Mouse (Mus musculus) liver, postnatal 0 days (tissue): Measurements from ENCODE around the gene Sqstm1.

Experiments used
- CTCF ChIP-seq: sonication (generic); IDR thresholded peaks from 2 replicates; pipeline ENCODE4 v1.5.1; 2016; ENCODE audit warnings: antibody characterized with exemption, low read depth
- EP300 ChIP-seq: IDR thresholded peaks from 2 replicates; pipeline ENCODE4 v1.6.1; 2016; ENCODE audit warnings: antibody characterized with exemption, low read depth, mild to moderate bottlenecking

DNA sequence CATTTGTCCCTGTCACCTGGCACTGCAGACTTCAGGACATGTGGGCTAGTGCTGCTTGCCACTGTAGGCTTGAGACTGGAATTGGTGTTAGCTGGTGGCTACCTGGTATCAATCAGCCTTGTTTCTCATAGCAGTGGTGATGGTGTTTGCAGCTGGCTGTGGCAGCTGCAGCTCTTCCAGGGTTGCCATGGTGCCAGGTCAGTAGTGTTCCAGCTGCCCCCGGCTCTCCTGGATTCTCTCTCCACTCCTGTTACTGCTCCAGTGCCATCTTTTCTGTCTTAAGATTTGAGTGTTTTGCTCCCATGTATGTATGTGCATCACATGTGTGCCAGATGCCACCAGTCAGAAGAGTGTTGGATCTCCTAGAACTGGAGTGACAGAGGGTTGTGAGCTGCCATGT is 42.8 kb upstream of the Sqstm1 start:
- TF ChIP-seq CTCF (no peak), EP300 (no peak)
